Mouse (Mus musculus): ENCODE measurements around the gene Trpc7. TPM values are rescaled to one million over a fixed set of nuclear protein-coding genes. Genes with fewer than 3 reads are reported as not detected.

The Trpc7 gene
- polyA plus RNA-seq (2015; fragmentation: Nextera tagmentation; extraction: Ambion mirVana), result 0.09 and 0.17 TPM in 2 replicates

- Histone ChIP-seq H3K9me3 (ENCODE audit: low read length) (no peaks in the 10 kb centered on the region), H3K36me3 (ENCODE audit: insufficient read depth, low read length) (no peaks in the 10 kb centered on the region), H3K4me2 (replicated peaks; ENCODE audit: low read depth, low read length) (no peak within 1 kb of the TSS), H3K9ac (replicated peaks; ENCODE audit: low read length) (no peak within 1 kb of the TSS), H3K4me3 (ENCODE audit: low read length) (no peak within 1 kb of the TSS), H3K27me3 (ENCODE audit: insufficient read depth, low read length) (peaks cover 3% of the 10 kb centered on the region), H3K4me1 (ENCODE audit: insufficient read depth, low read length) (no peaks in the 10 kb centered on the region), H3K27ac (ENCODE audit: low read length) (no peak within 1 kb of the TSS)
- 53% methylated on average over 3 of the region's 3 CpGs for WGBS
- ATAC-seq (ENCODE audit: low FRiP score, low TSS enrichment), result no peak
Observed at GRCm38 (mm10) chr13:56895893-56896292, at the start of gene Trpc7. TSS of gene Trpc7 (minus strand) at chr13:56895993.

- Histone ChIP-seq H3K27ac (ENCODE audit: low read length) (no peak overlapping the region), H3K9ac (replicated peaks; ENCODE audit: low read length) (no peak overlapping the region), H3K36me3 (ENCODE audit: insufficient read depth, low read length) (no peaks in the 10 kb centered on the region), H3K4me2 (replicated peaks; ENCODE audit: low read depth, low read length) (no peak overlapping the region), H3K4me1 (ENCODE audit: insufficient read depth, low read length) (no peaks in the 10 kb centered on the region), H3K9me3 (ENCODE audit: low read length) (no peaks in the 10 kb centered on the region), H3K4me3 (ENCODE audit: low read length) (no peak overlapping the region), H3K27me3 (ENCODE audit: insufficient read depth, low read length) (no peaks in the 10 kb centered on the region)
- WGBS, result 88% methylated on average over 11 of the region's 11 CpGs
- ATAC-seq (ENCODE audit: low FRiP score, low TSS enrichment), result no peak
Observed at GRCm38 (mm10) chr13:56939261-56939660, 43.5 kb upstream of the Trpc7 start.

GRCm38 (mm10) chr13:56933832-56934510 is 38.2 kb upstream of the Trpc7 start:
- Histone ChIP-seq H3K4me2 (replicated peaks; ENCODE audit: low read depth, low read length) (no peak overlapping the region), H3K36me3 (ENCODE audit: insufficient read depth, low read length) (no peaks in the 10 kb centered on the region), H3K9me3 (ENCODE audit: low read length) (no peaks in the 10 kb centered on the region), H3K9ac (replicated peaks; ENCODE audit: low read length) (no peak overlapping the region), H3K27ac (ENCODE audit: low read length) (no peak overlapping the region), H3K4me3 (ENCODE audit: low read length) (no peak overlapping the region), H3K4me1 (ENCODE audit: insufficient read depth, low read length) (no peaks in the 10 kb centered on the region), H3K27me3 (ENCODE audit: insufficient read depth, low read length) (no peaks in the 10 kb centered on the region)
- ATAC-seq (ENCODE audit: low FRiP score, low TSS enrichment), result no peak
- 78% methylated on average over 11 of the region's 11 CpGs for WGBS

GRCm38 (mm10) chr13:56930421-56930820 is 34.6 kb upstream of the Trpc7 start:
- H3K4me3 ChIP-seq (ENCODE audit: low read length), result no peak overlapping the region
- no peak overlapping the region for H3K9ac ChIP-seq (replicated peaks; ENCODE audit: low read length)
- H3K4me1 ChIP-seq (ENCODE audit: insufficient read depth, low read length), result no peaks in the 10 kb centered on the region
- H3K4me2 ChIP-seq (replicated peaks; ENCODE audit: low read depth, low read length), result no peak overlapping the region
- WGBS, result 91% methylated on average over 2 of the region's 2 CpGs
- H3K27me3 ChIP-seq (ENCODE audit: insufficient read depth, low read length), result no peaks in the 10 kb centered on the region
- no peak overlapping the region for H3K27ac ChIP-seq (ENCODE audit: low read length)
- no peak for ATAC-seq (ENCODE audit: low FRiP score, low TSS enrichment)
- no peaks in the 10 kb centered on the region for H3K36me3 ChIP-seq (ENCODE audit: insufficient read depth, low read length)
- no peaks in the 10 kb centered on the region for H3K9me3 ChIP-seq (ENCODE audit: low read length)

- no peaks in the 10 kb centered on the region for H3K27me3 ChIP-seq (ENCODE audit: insufficient read depth, low read length)
- H3K4me3 ChIP-seq (ENCODE audit: low read length), result no peak overlapping the region
- WGBS, result 85% methylated on average over 2 of the region's 2 CpGs
- no peak overlapping the region for H3K27ac ChIP-seq (ENCODE audit: low read length)
- ATAC-seq (ENCODE audit: low FRiP score, low TSS enrichment), result no peak
- H3K4me1 ChIP-seq (ENCODE audit: insufficient read depth, low read length), result no peaks in the 10 kb centered on the region
- H3K9ac ChIP-seq (replicated peaks; ENCODE audit: low read length), result no peak overlapping the region
- H3K36me3 ChIP-seq (ENCODE audit: insufficient read depth, low read length), result no peaks in the 10 kb centered on the region
- no peak overlapping the region for H3K4me2 ChIP-seq (replicated peaks; ENCODE audit: low read depth, low read length)
- H3K9me3 ChIP-seq (ENCODE audit: low read length), result no peaks in the 10 kb centered on the region
Observed at GRCm38 (mm10) chr13:56922976-56923375, 27.2 kb upstream of the Trpc7 start.

- no peak overlapping the region for H3K9ac ChIP-seq (replicated peaks; ENCODE audit: low read length)
- no peaks in the 10 kb centered on the region for H3K27me3 ChIP-seq (ENCODE audit: insufficient read depth, low read length)
- ATAC-seq (ENCODE audit: low FRiP score, low TSS enrichment), result no peak
- no peak overlapping the region for H3K27ac ChIP-seq (ENCODE audit: low read length)
- no peak overlapping the region for H3K4me3 ChIP-seq (ENCODE audit: low read length)
- H3K9me3 ChIP-seq (ENCODE audit: low read length), result no peaks in the 10 kb centered on the region
- no peaks in the 10 kb centered on the region for H3K36me3 ChIP-seq (ENCODE audit: insufficient read depth, low read length)
- H3K4me2 ChIP-seq (replicated peaks; ENCODE audit: low read depth, low read length), result no peak overlapping the region
- WGBS, result 57% methylated on average over 3 of the region's 3 CpGs
- H3K4me1 ChIP-seq (ENCODE audit: insufficient read depth, low read length), result no peaks in the 10 kb centered on the region
Observed at GRCm38 (mm10) chr13:56921251-56921650, 25.5 kb upstream of the Trpc7 start.

GRCm38 (mm10) chr13:56914721-56915120 is 18.9 kb upstream of the Trpc7 start:
- ATAC-seq (ENCODE audit: low FRiP score, low TSS enrichment), result no peak
- Histone ChIP-seq H3K36me3 (ENCODE audit: insufficient read depth, low read length) (no peaks in the 10 kb centered on the region), H3K9me3 (ENCODE audit: low read length) (no peaks in the 10 kb centered on the region), H3K4me1 (ENCODE audit: insufficient read depth, low read length) (no peaks in the 10 kb centered on the region), H3K4me3 (ENCODE audit: low read length) (no peak overlapping the region), H3K27ac (ENCODE audit: low read length) (no peak overlapping the region), H3K4me2 (replicated peaks; ENCODE audit: low read depth, low read length) (no peak overlapping the region), H3K9ac (replicated peaks; ENCODE audit: low read length) (no peak overlapping the region), H3K27me3 (ENCODE audit: insufficient read depth, low read length) (no peaks in the 10 kb centered on the region)
- WGBS, result 81% methylated on average over 7 of the region's 7 CpGs

- Histone ChIP-seq H3K4me2 (replicated peaks; ENCODE audit: low read depth, low read length) (no peak overlapping the region), H3K9me3 (ENCODE audit: low read length) (no peaks in the 10 kb centered on the region), H3K27ac (ENCODE audit: low read length) (no peak overlapping the region), H3K4me3 (ENCODE audit: low read length) (no peak overlapping the region), H3K9ac (replicated peaks; ENCODE audit: low read length) (no peak overlapping the region), H3K36me3 (ENCODE audit: insufficient read depth, low read length) (no peaks in the 10 kb centered on the region), H3K4me1 (ENCODE audit: insufficient read depth, low read length) (no peaks in the 10 kb centered on the region), H3K27me3 (ENCODE audit: insufficient read depth, low read length) (no peaks in the 10 kb centered on the region)
- no peak for ATAC-seq (ENCODE audit: low FRiP score, low TSS enrichment)
- 80% methylated on average over 12 of the region's 12 CpGs for WGBS
Observed at GRCm38 (mm10) chr13:56911093-56911492, 15.3 kb upstream of the Trpc7 start.

- Histone ChIP-seq H3K9me3 (ENCODE audit: low read length) (no peaks in the 10 kb centered on the region), H3K36me3 (ENCODE audit: insufficient read depth, low read length) (no peaks in the 10 kb centered on the region), H3K4me3 (ENCODE audit: low read length) (no peak overlapping the region), H3K4me1 (ENCODE audit: insufficient read depth, low read length) (no peaks in the 10 kb centered on the region), H3K27ac (ENCODE audit: low read length) (no peak overlapping the region), H3K27me3 (ENCODE audit: insufficient read depth, low read length) (peaks cover 3% of the 10 kb centered on the region), H3K9ac (replicated peaks; ENCODE audit: low read length) (no peak overlapping the region), H3K4me2 (replicated peaks; ENCODE audit: low read depth, low read length) (no peak overlapping the region)
- no peak for ATAC-seq (ENCODE audit: low FRiP score, low TSS enrichment)
- WGBS, result 3% methylated on average over 17 of the region's 17 CpGs
Observed at GRCm38 (mm10) chr13:56895386-56895785, 407 bp downstream of the Trpc7 start.

GRCm38 (mm10) chr13:56894543-56894942 is 1.2 kb downstream of the Trpc7 start:
- Histone ChIP-seq H3K36me3 (ENCODE audit: insufficient read depth, low read length) (no peaks in the 10 kb centered on the region), H3K9ac (replicated peaks; ENCODE audit: low read length) (no peak overlapping the region), H3K4me1 (ENCODE audit: insufficient read depth, low read length) (no peaks in the 10 kb centered on the region), H3K27me3 (ENCODE audit: insufficient read depth, low read length) (peaks cover 3% of the 10 kb centered on the region), H3K27ac (ENCODE audit: low read length) (no peak overlapping the region), H3K4me3 (ENCODE audit: low read length) (no peak overlapping the region), H3K4me2 (replicated peaks; ENCODE audit: low read depth, low read length) (no peak overlapping the region), H3K9me3 (ENCODE audit: low read length) (no peaks in the 10 kb centered on the region)
- 91% methylated on average over 5 of the region's 5 CpGs for WGBS
- ATAC-seq (ENCODE audit: low FRiP score, low TSS enrichment), result no peak
